Mouse (Mus musculus) heart, adult 2 months (tissue): Measurements from ENCODE around the gene Kcnk3. TPM values are rescaled to one million over a fixed set of nuclear protein-coding genes. Genes with fewer than 3 reads are reported as not detected.

ENCODE experiments used
- DNase-seq, 2 experiments: peaks; one replicate each; pipeline ENCODE4 v3.0.0; 2021
- H3K27ac ChIP-seq: fragments of 200-600 bp; 2 replicates; pipeline ENCODE4 v1.8.1; 2022
- H3K27me3 ChIP-seq: fragments of 200-500 bp; 2 replicates; pipeline ENCODE4 v1.6.1; 2012; ENCODE audit warnings: mild to moderate bottlenecking, low read length, inconsistent platforms, mixed read lengths; ENCODE audit not compliant: control insufficient read depth, insufficient read depth
- H3K36me3 ChIP-seq: fragments of 200-500 bp; 2 replicates; pipeline ENCODE4 v1.6.1; 2012; ENCODE audit warnings: low read length, inconsistent platforms; ENCODE audit not compliant: control insufficient read depth, insufficient read depth
- H3K4me1 ChIP-seq: fragments of 200-500 bp; 2 replicates; pipeline ENCODE4 v1.6.1; 2011; ENCODE audit warnings: low read length; ENCODE audit not compliant: control insufficient read depth, insufficient read depth
- H3K4me3 ChIP-seq: fragments of 200-600 bp; 2 replicates; pipeline ENCODE4 v1.8.1; 2022
- H3K79me2 ChIP-seq: fragments of 200-500 bp; replicated peaks from 2 replicates; pipeline ENCODE4 v1.6.1; 2012; ENCODE audit warnings: mild to moderate bottlenecking, inconsistent platforms, low read length, moderate library complexity, mixed read lengths; ENCODE audit not compliant: control insufficient read depth, insufficient read depth
- H3K9ac ChIP-seq: fragments of 200-500 bp; 2 replicates; pipeline ENCODE4 v1.6.1; 2012; ENCODE audit warnings: low read depth, mild to moderate bottlenecking, control low read depth, inconsistent platforms, low read length, mixed read lengths
- CTCF ChIP-seq: fragments of 200-600 bp; IDR thresholded peaks from 2 replicates; pipeline ENCODE4 v1.8.1; 2022; ENCODE audit warnings: antibody characterized with exemption, mild to moderate bottlenecking, moderate library complexity
- EP300 ChIP-seq: fragments of 200-500 bp; IDR thresholded peaks from 2 replicates; pipeline ENCODE4 v1.6.1; 2011; ENCODE audit warnings: low read depth, low read length, control low read depth; ENCODE audit not compliant: insufficient read depth
- POLR2A ChIP-seq: fragments of 200-500 bp; IDR thresholded peaks from 2 replicates; pipeline ENCODE4 v1.6.1; 2011; ENCODE audit warnings: mild to moderate bottlenecking, low read depth, low read length, control low read depth; ENCODE audit not compliant: insufficient read depth
- WGBS: fragments of 180-500 bp; shearing (Covaris S2); methylation state at CpG from one replicate; pipeline ENCODE4 v1.1.7; 2018; 5-methylcytosine and 5-hydroxymethylcytosine counted together
- intact Hi-C: fragments of 180-260 bp; cut with DNase I; formaldehyde crosslinking; loops from one replicate; pipeline ENCODE4 v1.15.1; 2025
- polyA plus RNA-seq: library from polyadenylated mRNA; depleted of rRNA; stranded (reverse); fragments of >200 nt; gene quantifications from 2 replicates; pipeline ENCODE4 v1.2.3, GENCODE M21; 2012
- total RNA-seq, 2 experiments: library from RNA; stranded (reverse); gene quantifications; 2 replicates each; pipeline ENCODE4 v1.2.3; 2021

Kcnk3 gene
- total and polyA plus RNA-seq, 3 experiments: 259 to 432 (median 300) TPM

DNA sequence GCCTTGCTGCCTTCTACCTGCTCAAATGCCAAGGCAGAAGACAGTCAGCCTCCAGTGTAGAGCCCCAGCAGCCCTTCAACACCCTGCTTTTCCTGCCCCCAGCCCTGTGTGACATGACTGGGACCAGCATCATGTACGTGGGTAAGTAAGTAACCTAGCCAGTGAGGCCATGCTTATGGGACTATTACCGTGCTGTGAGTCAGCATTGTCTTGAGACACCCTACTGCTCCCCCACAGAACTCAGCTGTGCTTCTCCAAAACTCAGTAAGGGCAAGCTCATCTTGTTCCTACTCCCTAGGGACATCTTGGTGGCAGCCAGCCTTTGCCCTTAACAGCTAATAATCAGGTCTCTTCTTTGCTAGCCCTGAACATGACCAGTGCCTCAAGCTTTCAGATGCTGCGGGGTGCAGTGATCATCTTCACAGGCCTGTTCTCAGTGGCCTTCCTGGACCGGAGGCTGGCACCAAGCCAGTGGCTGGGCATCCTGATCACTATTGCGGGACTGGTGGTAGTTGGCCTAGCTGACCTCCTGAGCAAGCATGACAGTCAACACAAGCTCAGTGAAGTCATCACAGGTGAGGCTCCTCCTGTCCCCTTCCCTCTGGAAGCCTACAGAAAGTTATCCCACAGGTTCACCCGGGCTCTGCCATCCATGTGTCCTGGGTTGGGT is 67.7 kb downstream of the Kcnk3 start:
- peaks cover 5% of the 10 kb centered on the region; the same call in 1 of the 2 replicates for H3K4me1 ChIP-seq
- WGBS: 86% methylated on average over 6 of the region's 6 CpGs
- no peak for TF ChIP-seq POLR2A
- no peak for TF ChIP-seq EP300
- TF ChIP-seq CTCF: no peak
- no peak overlapping the region; the same call in 1 of the 2 replicates for H3K27ac ChIP-seq
- DNase-seq: no peak
- H3K36me3 ChIP-seq: peaks cover 6% of the 10 kb centered on the region; the same call in 1 of the 2 replicates
- H3K4me3 ChIP-seq: no peak overlapping the region
- intact Hi-C loops: no loop called here
- no peaks in the 10 kb centered on the region for H3K27me3 ChIP-seq
- H3K79me2 ChIP-seq: no peaks in the 10 kb centered on the region; the same call in 1 of the 2 replicates
- no peak overlapping the region for H3K9ac ChIP-seq

- no peaks in the 10 kb centered on the region for H3K36me3 ChIP-seq
- H3K4me3 ChIP-seq: no peak overlapping the region
- intact Hi-C loops: no loop called here
- H3K9ac ChIP-seq: no peak overlapping the region
- TF ChIP-seq EP300 (no peak), POLR2A (no peak), CTCF (no peak)
- 81% methylated on average over 4 of the region's 4 CpGs for WGBS
- H3K27me3 ChIP-seq: no peaks in the 10 kb centered on the region
- H3K27ac ChIP-seq: no peak overlapping the region
- H3K4me1 ChIP-seq: no peaks in the 10 kb centered on the region; the same call in 1 of the 2 replicates
- H3K79me2 ChIP-seq: no peaks in the 10 kb centered on the region
- DNase-seq: no peak
These were observed 71.1 kb downstream of the Kcnk3 start for GRCm38 (mm10) chr5:30659042-30659441.

- H3K27ac ChIP-seq: no peak overlapping the region
- no peaks in the 10 kb centered on the region for H3K27me3 ChIP-seq
- H3K4me3 ChIP-seq: no peak overlapping the region
- H3K9ac ChIP-seq: no peak overlapping the region
- no peak for DNase-seq
- no peaks in the 10 kb centered on the region for H3K36me3 ChIP-seq
- WGBS: 74% methylated on average over 1 of the region's 1 CpGs
- TF ChIP-seq POLR2A (no peak), EP300 (no peak), CTCF (no peak)
- no peaks in the 10 kb centered on the region for H3K79me2 ChIP-seq
- no peaks in the 10 kb centered on the region for H3K4me1 ChIP-seq
- intact Hi-C loops: no loop called here
These were observed 72.3 kb downstream of the Kcnk3 start for GRCm38 (mm10) chr5:30660278-30660677.

DNA sequence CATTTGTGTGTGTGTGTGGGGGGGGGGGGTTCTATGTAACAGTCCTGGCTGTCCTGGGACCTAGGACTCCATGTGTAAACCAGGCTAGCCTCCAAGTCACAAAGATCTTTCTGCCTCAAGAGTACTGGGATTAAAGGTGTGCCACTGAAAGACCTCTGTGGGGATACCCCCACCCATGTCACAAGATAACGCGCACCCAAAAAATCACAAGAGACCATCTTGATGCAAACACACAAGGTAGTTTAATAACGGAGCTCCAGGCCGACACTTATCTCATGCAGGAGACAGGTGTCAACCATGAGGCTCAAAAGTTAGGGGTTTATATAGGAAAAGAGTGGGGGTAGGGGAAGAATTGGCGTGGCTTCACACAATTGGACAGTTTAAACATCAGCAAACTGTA is 72.8 kb downstream of the Kcnk3 start:
- DNase-seq: no peak
- Histone ChIP-seq H3K36me3 (peaks cover under 1% of the 10 kb centered on the region; the same call in 1 of the 2 replicates), H3K27ac (no peak overlapping the region), H3K79me2 (no peaks in the 10 kb centered on the region), H3K4me1 (peaks cover under 1% of the 10 kb centered on the region), H3K9ac (no peak overlapping the region), H3K27me3 (no peaks in the 10 kb centered on the region), H3K4me3 (no peak overlapping the region)
- 93% methylated on average over 5 of the region's 5 CpGs for WGBS
- no peak for TF ChIP-seq CTCF
- TF ChIP-seq EP300: no peak
- no peak for TF ChIP-seq POLR2A
- intact Hi-C loops: no loop called here

DNA sequence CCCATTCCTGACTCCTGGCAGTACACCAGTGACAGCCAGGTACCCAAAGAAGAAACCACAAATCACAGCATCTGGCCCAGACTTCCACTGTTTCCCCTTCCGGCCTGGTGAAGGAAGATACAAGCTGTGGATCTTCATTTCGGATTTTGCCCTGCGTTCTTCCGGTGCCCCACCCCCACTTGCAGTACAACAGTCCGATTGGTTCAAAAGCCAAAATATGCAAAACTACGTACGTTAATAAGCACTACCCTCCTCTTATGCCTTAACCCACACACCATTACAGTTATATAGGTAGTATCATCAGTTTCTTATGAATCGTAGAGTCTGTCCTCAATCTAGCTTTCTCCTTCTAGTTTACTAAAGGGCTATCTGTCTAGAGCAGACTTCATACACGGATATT is 77.4 kb downstream of the Kcnk3 start:
- H3K27ac ChIP-seq: peak overlapping the region; percentile 99
- no peak for TF ChIP-seq EP300
- no peak for TF ChIP-seq CTCF
- TF ChIP-seq POLR2A: no peak
- H3K4me1 ChIP-seq: peaks cover 2% of the 10 kb centered on the region

GRCm38 (mm10) chr5:30665968-30666367 is 78.0 kb downstream of the Kcnk3 start:
- Histone ChIP-seq H3K9ac (peak overlapping the region; percentile 42), H3K79me2 (no peaks in the 10 kb centered on the region), H3K4me1 (peaks cover 2% of the 10 kb centered on the region), H3K27me3 (no peaks in the 10 kb centered on the region), H3K4me3 (peak overlapping the region; percentile 80), H3K36me3 (peaks cover 4% of the 10 kb centered on the region; the same call in 1 of the 2 replicates), H3K27ac (peak overlapping the region; percentile 99)
- DNase-seq: peak in 1 of 2 experiments; percentile 22
- TF ChIP-seq CTCF: no peak
- no peak for TF ChIP-seq POLR2A
- WGBS: 4% methylated on average over 6 of the region's 6 CpGs
- intact Hi-C loops: loop anchor here (1.0 kb wide), 1 partner anchor 18 kb away; no protein-coding TSS in a partner anchor

More for the DNA sequence above, 77.4 kb downstream of the Kcnk3 start:
- H3K4me3 ChIP-seq: no peak overlapping the region
- peaks cover 4% of the 10 kb centered on the region; the same call in 1 of the 2 replicates for H3K36me3 ChIP-seq
- no peak overlapping the region for H3K9ac ChIP-seq
- no peaks in the 10 kb centered on the region for H3K27me3 ChIP-seq
- no peaks in the 10 kb centered on the region for H3K79me2 ChIP-seq
- intact Hi-C loops: no loop called here
- 92% methylated on average over 9 of the region's 9 CpGs for WGBS
- DNase-seq: no peak
